Mouse (Mus musculus) heart, embryonic 13.5 days (tissue): Measurements from ENCODE around the gene Jagn1. TPM values are rescaled to one million over a fixed set of nuclear protein-coding genes. Genes with fewer than 3 reads are reported as not detected.

Source experiments
- ATAC-seq: fragments of 200-750 bp; cut with Nextera tagmentation; 2 replicates; pipeline ENCODE4 v1.8.0; 2017; ENCODE audit warnings: moderate TSS enrichment; ENCODE audit not compliant: insufficient number of reproducible peaks, low FRiP score, low TSS enrichment; ENCODE audit errors: extremely low read depth
- H3K27ac ChIP-seq: fragments of 300-500 bp; sonication (generic); replicated peaks from 2 replicates; pipeline ENCODE4 v1.5.1; 2015; ENCODE audit warnings: moderate library complexity, mild to moderate bottlenecking, inconsistent platforms
- H3K27me3 ChIP-seq: fragments of 300-500 bp; sonication (generic); replicated peaks from 2 replicates; pipeline ENCODE4 v1.6.1; 2015; ENCODE audit warnings: mild to moderate bottlenecking, inconsistent platforms
- H3K36me3 ChIP-seq: fragments of 300-500 bp; sonication (generic); 2 replicates; pipeline ENCODE4 v1.6.1; 2015; ENCODE audit warnings: mild to moderate bottlenecking, inconsistent platforms
- H3K4me1 ChIP-seq: fragments of 300-500 bp; sonication (generic); 2 replicates; pipeline ENCODE4 v1.6.1; 2015; ENCODE audit warnings: inconsistent platforms
- H3K4me2 ChIP-seq: fragments of 300-500 bp; sonication (generic); 2 replicates; pipeline ENCODE4 v1.6.1; 2015; ENCODE audit warnings: inconsistent platforms, mild to moderate bottlenecking, moderate library complexity
- H3K4me3 ChIP-seq: fragments of 300-500 bp; sonication (generic); 2 replicates; pipeline ENCODE4 v1.5.1; 2015; ENCODE audit warnings: moderate library complexity, mild to moderate bottlenecking, inconsistent platforms
- H3K9ac ChIP-seq: fragments of 300-500 bp; sonication (generic); 2 replicates; pipeline ENCODE4 v1.6.1; 2015; ENCODE audit warnings: inconsistent platforms, mild to moderate bottlenecking, moderate library complexity
- H3K9me3 ChIP-seq: fragments of 300-500 bp; sonication (generic); 2 replicates; pipeline ENCODE4 v1.6.1; 2016; ENCODE audit warnings: inconsistent platforms
- WGBS: fragments of 180-500 bp; shearing (Covaris S2); methylation state at CpG from one replicate; pipeline ENCODE4 v1.1.7; 2015; ENCODE audit warnings: mixed read lengths; 5-methylcytosine and 5-hydroxymethylcytosine counted together
- polyA plus RNA-seq: library from polyadenylated mRNA; unstranded; fragments of >200 nt; fragmentation: Nextera tagmentation; extraction: Ambion mirVana; gene quantifications from 2 replicates; pipeline ENCODE4 v1.2.1, GENCODE M21; 2015

The Jagn1 gene
- 59.5 and 67.6 TPM in 2 replicates for polyA plus RNA-seq

GRCm38 (mm10) chr6:113442442-113443090 lies at the start of gene Jagn1:
Gene Jagn1, plus strand, starts transcription at chr6:113442569.
- peaks cover 9% of the 10 kb centered on the region for H3K4me1 ChIP-seq
- peaks cover 24% of the 10 kb centered on the region for H3K36me3 ChIP-seq
- ATAC-seq, result peak; percentile 63; the same call in 1 of the 2 replicates
- peak within 1 kb of the TSS; percentile 95 for H3K9ac ChIP-seq
- peak within 1 kb of the TSS; percentile 97 for H3K4me3 ChIP-seq
- no peaks in the 10 kb centered on the region for H3K9me3 ChIP-seq
- under 1% methylated on average over 41 of the region's 45 CpGs for WGBS
- 0 out of 2 replicates have a peak, but pooled peaks cover 4% of the 10 kb centered on the region for H3K27me3 ChIP-seq
- peak within 1 kb of the TSS; percentile 70 for H3K27ac ChIP-seq
- peak within 1 kb of the TSS; percentile 96 for H3K4me2 ChIP-seq

- Histone ChIP-seq H3K4me3 (no peak overlapping the region), H3K27me3 (no peaks in the 10 kb centered on the region), H3K9me3 (no peaks in the 10 kb centered on the region; the same call in 1 of the 2 replicates), H3K4me2 (no peak overlapping the region), H3K36me3 (peaks cover 32% of the 10 kb centered on the region), H3K9ac (no peak overlapping the region), H3K27ac (no peak overlapping the region), H3K4me1 (peaks cover 30% of the 10 kb centered on the region)
- WGBS, result 76% methylated on average over 6 of the region's 6 CpGs
- ATAC-seq, result no peak
Observed at GRCm38 (mm10) chr6:113393951-113394350, 48.4 kb upstream of the Jagn1 start.

- ATAC-seq, result no peak
- Histone ChIP-seq H3K4me3 (no peak overlapping the region), H3K9ac (no peak overlapping the region), H3K27ac (no peak overlapping the region), H3K9me3 (no peaks in the 10 kb centered on the region; the same call in 1 of the 2 replicates), H3K27me3 (no peaks in the 10 kb centered on the region), H3K4me2 (no peak overlapping the region), H3K4me1 (peaks cover 28% of the 10 kb centered on the region), H3K36me3 (peaks cover 24% of the 10 kb centered on the region)
- WGBS, result 91% methylated on average over 11 of the region's 11 CpGs
Observed at GRCm38 (mm10) chr6:113394811-113395210, 47.6 kb upstream of the Jagn1 start.

GRCm38 (mm10) chr6:113395501-113395900 lies 46.9 kb upstream of the Jagn1 start:
- H3K4me1 ChIP-seq, result peaks cover 22% of the 10 kb centered on the region
- H3K9me3 ChIP-seq, result no peaks in the 10 kb centered on the region; the same call in 1 of the 2 replicates
- H3K36me3 ChIP-seq, result peaks cover 17% of the 10 kb centered on the region
- no peak overlapping the region for H3K4me2 ChIP-seq
- ATAC-seq, result no peak
- WGBS, result 91% methylated on average over 6 of the region's 6 CpGs
- H3K4me3 ChIP-seq, result no peak overlapping the region
- no peaks in the 10 kb centered on the region for H3K27me3 ChIP-seq
- H3K27ac ChIP-seq, result no peak overlapping the region
- H3K9ac ChIP-seq, result no peak overlapping the region

- Histone ChIP-seq H3K4me2 (no peak overlapping the region), H3K9me3 (no peaks in the 10 kb centered on the region; the same call in 1 of the 2 replicates), H3K27me3 (no peaks in the 10 kb centered on the region), H3K36me3 (peaks cover 10% of the 10 kb centered on the region), H3K4me3 (no peak overlapping the region), H3K4me1 (peaks cover 20% of the 10 kb centered on the region), H3K27ac (no peak overlapping the region), H3K9ac (no peak overlapping the region)
- ATAC-seq, result no peak
- 84% methylated on average over 10 of the region's 10 CpGs for whole genome bisulfite sequencing
Observed at GRCm38 (mm10) chr6:113396270-113397030, 45.9 kb upstream of the Jagn1 start.

- ATAC-seq, result no peak
- Histone ChIP-seq H3K36me3 (peaks cover 10% of the 10 kb centered on the region), H3K9ac (no peak overlapping the region), H3K4me1 (no peaks in the 10 kb centered on the region), H3K9me3 (no peaks in the 10 kb centered on the region), H3K27ac (no peak overlapping the region), H3K4me3 (no peak overlapping the region), H3K4me2 (no peak overlapping the region), H3K27me3 (no peaks in the 10 kb centered on the region)
- 84% methylated on average over 13 of the region's 13 CpGs for WGBS
Observed at GRCm38 (mm10) chr6:113402094-113402493, 40.3 kb upstream of the Jagn1 start.

GRCm38 (mm10) chr6:113404649-113405448 lies 37.5 kb upstream of the Jagn1 start:
- H3K9me3 ChIP-seq, result no peaks in the 10 kb centered on the region
- H3K4me2 ChIP-seq, result no peak overlapping the region
- WGBS, result 76% methylated on average over 12 of the region's 12 CpGs
- no peak overlapping the region for H3K27ac ChIP-seq
- ATAC-seq, result no peak
- H3K9ac ChIP-seq, result no peak overlapping the region
- H3K27me3 ChIP-seq, result no peaks in the 10 kb centered on the region
- no peak overlapping the region for H3K4me3 ChIP-seq
- H3K36me3 ChIP-seq, result peaks cover 10% of the 10 kb centered on the region
- no peaks in the 10 kb centered on the region for H3K4me1 ChIP-seq

GRCm38 (mm10) chr6:113405483-113405882 lies 36.9 kb upstream of the Jagn1 start:
- Histone ChIP-seq H3K4me2 (no peak overlapping the region), H3K27ac (no peak overlapping the region), H3K9ac (no peak overlapping the region), H3K36me3 (peaks cover 10% of the 10 kb centered on the region), H3K9me3 (no peaks in the 10 kb centered on the region), H3K4me3 (no peak overlapping the region), H3K4me1 (no peaks in the 10 kb centered on the region), H3K27me3 (no peaks in the 10 kb centered on the region)
- no peak for ATAC-seq
- WGBS, result 70% methylated on average over 6 of the region's 6 CpGs

- no peak for ATAC-seq
- Histone ChIP-seq H3K9me3 (no peaks in the 10 kb centered on the region), H3K4me2 (no peak overlapping the region), H3K4me1 (no peaks in the 10 kb centered on the region), H3K4me3 (no peak overlapping the region), H3K36me3 (peaks cover 10% of the 10 kb centered on the region), H3K27ac (no peak overlapping the region), H3K9ac (no peak overlapping the region), H3K27me3 (no peaks in the 10 kb centered on the region)
- WGBS, result 72% methylated on average over 9 of the region's 9 CpGs
Observed at GRCm38 (mm10) chr6:113406683-113407082, 35.7 kb upstream of the Jagn1 start.

- H3K36me3 ChIP-seq, result peaks cover 18% of the 10 kb centered on the region
- no peaks in the 10 kb centered on the region for H3K4me1 ChIP-seq
- 60% methylated on average over 1 of the region's 1 CpGs for WGBS
- no peaks in the 10 kb centered on the region for H3K9me3 ChIP-seq
- no peak overlapping the region for H3K9ac ChIP-seq
- H3K27me3 ChIP-seq, result no peaks in the 10 kb centered on the region
- H3K27ac ChIP-seq, result no peak overlapping the region
- no peak overlapping the region for H3K4me3 ChIP-seq
- no peak overlapping the region for H3K4me2 ChIP-seq
- no peak for ATAC-seq
Observed at GRCm38 (mm10) chr6:113410001-113410400, 32.4 kb upstream of the Jagn1 start.

GRCm38 (mm10) chr6:113416416-113416815 lies 26.0 kb upstream of the Jagn1 start:
- 65% methylated on average over 5 of the region's 5 CpGs for WGBS
- no peak for ATAC-seq

More at GRCm38 (mm10) chr6:113416416-113416815, 26.0 kb upstream of the Jagn1 start:
- H3K27ac ChIP-seq, result no peak overlapping the region
- no peak overlapping the region for H3K4me2 ChIP-seq
- H3K36me3 ChIP-seq, result peaks cover 24% of the 10 kb centered on the region
- H3K9ac ChIP-seq, result no peak overlapping the region
- no peaks in the 10 kb centered on the region for H3K9me3 ChIP-seq
- no peak overlapping the region for H3K4me3 ChIP-seq
- H3K27me3 ChIP-seq, result no peaks in the 10 kb centered on the region
- H3K4me1 ChIP-seq, result peaks cover 15% of the 10 kb centered on the region
